Mouse (Mus musculus) gastrocnemius, adult 2 months (tissue): ENCODE data around the gene Kcp. TPM values are rescaled to one million over a fixed set of nuclear protein-coding genes. Genes with fewer than 3 reads are reported as not detected.

ENCODE experiments used
- DNase-seq: peaks from one replicate; pipeline ENCODE4 v3.0.0; 2022
- H3K27ac ChIP-seq: fragments of 200-600 bp; 2 replicates; pipeline ENCODE4 v1.8.1; 2022; ENCODE audit warnings: mild to moderate bottlenecking
- H3K4me3 ChIP-seq: fragments of 200-600 bp; 2 replicates; pipeline ENCODE4 v1.8.1; 2022; ENCODE audit warnings: mild to moderate bottlenecking, moderate library complexity
- CTCF ChIP-seq: fragments of 200-600 bp; IDR thresholded peaks from 2 replicates; pipeline ENCODE4 v1.8.1; 2022; ENCODE audit warnings: antibody characterized with exemption, mild to moderate bottlenecking, moderate library complexity
- intact Hi-C: fragments of 180-260 bp; cut with DNase I; formaldehyde crosslinking; loops from one replicate; pipeline ENCODE4 v1.15.1; 2025
- long read RNA-seq, 2 experiments: library from polyadenylated mRNA; stranded (forward); transcript quantifications; one replicate each; pipeline ENCODE4 v2.0.0; 2021
- total RNA-seq, 2 experiments: library from RNA; stranded (reverse); gene quantifications; 2 replicates each; pipeline ENCODE4 v1.2.3; 2021

Kcp gene
- 1 to 10 TPM; 3.8 to 4.0 TPM for total RNA-seq
- long read RNA-seq, experiment 1, full-length matches to known transcripts: 1 of 3 reads
- long read RNA-seq, experiment 1, partial matches to known transcripts: 1 of 3 reads
- long read RNA-seq, experiment 1, other reads (novel, unspliced or antisense): 1 of 3 reads
- long read RNA-seq, experiment 2, partial matches to known transcripts: 1 of 2 reads
- long read RNA-seq, experiment 2, other reads (novel, unspliced or antisense): 1 of 2 reads

DNA sequence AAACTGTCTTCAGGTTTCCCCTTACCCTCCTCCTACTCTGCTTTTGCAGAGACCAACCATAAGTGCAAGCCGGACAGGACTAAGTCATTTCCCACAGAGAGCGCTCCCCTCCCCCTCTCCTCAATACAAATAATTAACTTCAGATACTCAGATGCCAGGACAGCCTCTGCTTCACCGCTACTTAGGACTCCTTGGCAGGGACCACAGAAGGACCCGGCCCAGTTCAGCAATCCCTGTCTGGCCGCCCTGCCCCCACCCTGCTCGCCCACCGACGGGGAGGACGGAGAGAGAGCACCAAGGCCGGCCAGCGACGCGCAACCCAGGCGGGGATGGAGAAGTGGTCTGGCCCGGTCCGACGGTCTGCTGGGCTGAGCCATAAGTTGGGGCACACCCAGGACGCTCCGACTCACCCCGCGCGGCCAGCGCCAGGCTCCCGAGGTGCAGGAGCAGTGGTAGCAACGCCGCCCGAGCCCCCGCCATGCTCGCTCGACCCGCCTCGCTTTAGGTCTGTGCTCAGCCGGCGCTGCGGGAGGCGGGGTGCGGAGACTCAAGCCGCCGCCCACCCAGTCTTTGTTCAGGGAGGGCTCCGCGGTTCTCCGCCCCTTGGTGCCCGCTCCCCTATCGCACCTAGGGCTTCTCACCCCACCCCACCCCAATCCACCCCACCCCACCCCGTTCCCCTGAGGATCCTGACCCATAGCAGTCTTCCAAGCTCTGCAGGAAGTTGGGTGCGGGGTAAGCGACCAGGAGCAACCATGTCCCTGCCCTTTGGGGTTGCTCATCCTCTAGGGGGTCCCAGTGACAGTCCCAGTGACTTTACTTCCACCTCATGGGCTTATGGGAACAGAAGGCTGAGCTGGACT lies at the start of gene Kcp:
Gene Kcp (minus strand): TSS at position 506 of the 863 bp plus-strand sequence.
- DNase-seq: peak; percentile 55
- TF ChIP-seq CTCF: no peak
- H3K27ac ChIP-seq: peak within 1 kb of the TSS; percentile 54; the same call in 1 of the 2 replicates
- intact Hi-C loops: no loop called here
- peak within 1 kb of the TSS; percentile 72 for H3K4me3 ChIP-seq

DNA sequence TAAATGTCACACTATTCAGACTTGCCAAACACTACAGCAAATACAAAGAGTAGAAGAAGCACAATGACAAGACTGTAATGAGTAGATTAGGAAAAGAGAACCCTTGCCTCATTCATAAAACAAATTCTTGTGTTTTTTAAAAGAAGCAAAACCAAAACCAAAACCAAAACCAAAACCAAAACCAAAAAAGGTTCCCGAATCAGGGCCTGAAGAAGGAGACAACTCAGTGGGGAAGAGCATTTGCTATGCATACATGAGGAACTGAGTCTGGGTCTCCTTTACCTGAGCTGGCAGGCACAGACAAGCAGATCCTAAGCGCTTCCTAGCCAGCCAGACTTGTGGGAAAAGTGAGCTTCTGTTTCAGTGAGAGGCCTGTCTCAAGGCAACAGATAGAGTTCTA lies 49.4 kb upstream of the Kcp start:
- no peak for DNase-seq
- Histone ChIP-seq H3K27ac (no peak overlapping the region), H3K4me3 (no peak overlapping the region)
- no peak for TF ChIP-seq CTCF
- intact Hi-C loops: no loop called here

DNA sequence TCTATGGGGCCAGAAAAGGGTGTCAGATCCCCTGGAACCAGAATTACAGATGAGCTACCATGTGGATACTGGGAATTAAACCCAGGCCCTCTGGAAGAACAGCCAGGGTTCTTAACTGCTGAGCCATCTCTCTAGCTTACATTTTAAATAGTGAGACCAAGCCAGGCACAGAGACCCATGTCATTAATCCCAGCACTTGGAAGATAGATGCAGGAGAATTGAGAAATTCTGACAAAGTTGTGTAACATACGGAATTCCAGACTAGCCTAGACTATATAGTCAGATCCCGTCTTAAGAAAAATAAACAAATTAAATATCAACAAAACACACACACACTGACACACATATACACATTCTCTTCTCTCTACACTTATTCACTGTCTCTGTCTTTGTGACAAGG lies 44.8 kb upstream of the Kcp start:
- H3K27ac ChIP-seq: no peak overlapping the region

DNA sequence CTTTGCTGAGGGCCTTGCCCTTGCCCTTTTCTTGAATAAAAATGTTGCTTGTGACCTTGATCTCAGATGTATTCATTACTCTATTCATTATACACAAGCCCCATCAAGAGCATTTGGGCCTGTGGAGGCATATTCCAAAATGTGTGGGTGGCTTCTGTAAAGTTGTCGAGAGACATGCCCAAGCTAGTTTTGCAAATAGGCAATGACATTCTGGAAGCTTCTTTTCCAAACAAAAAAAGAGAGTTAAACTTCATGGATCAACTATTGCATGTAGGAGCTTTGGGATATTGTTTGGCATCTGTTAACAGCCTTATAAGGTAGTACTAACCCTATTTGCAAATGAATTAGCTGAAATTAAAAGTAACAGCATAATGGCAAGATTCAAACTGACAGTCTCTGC lies 40.3 kb upstream of the Kcp start:
- intact Hi-C loops: no loop called here
- no peak overlapping the region for H3K4me3 ChIP-seq
- no peak for DNase-seq
- no peak for TF ChIP-seq CTCF
- no peak overlapping the region for H3K27ac ChIP-seq

More for the DNA sequence above, 44.8 kb upstream of the Kcp start:
- no peak for DNase-seq
- H3K4me3 ChIP-seq: no peak overlapping the region
- intact Hi-C loops: no loop called here
- no peak for TF ChIP-seq CTCF

DNA sequence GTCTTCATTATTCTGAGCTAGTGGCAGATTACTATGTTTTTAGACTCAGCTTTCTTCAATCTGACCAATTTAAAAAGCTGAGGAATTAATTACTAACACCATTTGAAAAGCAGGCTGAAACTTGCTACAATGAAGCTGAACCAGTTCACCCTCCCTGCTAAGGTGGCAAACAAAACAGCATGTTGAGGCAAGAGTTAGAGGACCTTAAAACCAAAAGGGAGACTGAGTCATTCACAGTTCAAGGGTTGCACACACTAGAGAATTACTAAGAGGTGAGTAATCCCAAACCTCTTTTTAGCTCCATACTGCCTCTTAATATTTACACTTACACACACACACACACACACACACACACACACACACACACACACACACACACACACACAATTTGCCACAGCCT lies 39.8 kb upstream of the Kcp start:
- intact Hi-C loops: no loop called here
- no peak for TF ChIP-seq CTCF
- Histone ChIP-seq H3K27ac (no peak overlapping the region), H3K4me3 (no peak overlapping the region)
- DNase-seq: no peak

DNA sequence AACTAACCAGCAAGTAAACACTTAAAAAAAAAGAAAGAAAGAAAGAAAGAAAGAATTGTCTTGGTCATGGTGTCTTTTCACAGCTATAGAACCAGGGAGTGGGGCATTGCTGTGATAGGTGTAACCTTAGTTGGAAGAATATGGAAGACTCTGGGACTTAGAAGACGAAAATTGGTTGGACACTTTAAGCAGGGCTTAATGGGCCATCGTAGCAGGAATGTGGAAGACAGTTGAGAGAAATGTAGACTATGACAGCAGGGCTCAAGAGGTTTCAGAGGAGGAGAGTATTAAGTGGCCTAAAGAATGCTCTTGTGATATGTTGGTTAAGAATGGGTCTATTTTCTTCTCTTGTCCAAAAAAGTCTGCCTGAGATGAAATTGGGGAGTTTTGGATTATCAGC lies 37.9 kb upstream of the Kcp start:
- Histone ChIP-seq H3K27ac (no peak overlapping the region), H3K4me3 (no peak overlapping the region)
- no peak for DNase-seq
- intact Hi-C loops: no loop called here
- TF ChIP-seq CTCF: no peak

DNA sequence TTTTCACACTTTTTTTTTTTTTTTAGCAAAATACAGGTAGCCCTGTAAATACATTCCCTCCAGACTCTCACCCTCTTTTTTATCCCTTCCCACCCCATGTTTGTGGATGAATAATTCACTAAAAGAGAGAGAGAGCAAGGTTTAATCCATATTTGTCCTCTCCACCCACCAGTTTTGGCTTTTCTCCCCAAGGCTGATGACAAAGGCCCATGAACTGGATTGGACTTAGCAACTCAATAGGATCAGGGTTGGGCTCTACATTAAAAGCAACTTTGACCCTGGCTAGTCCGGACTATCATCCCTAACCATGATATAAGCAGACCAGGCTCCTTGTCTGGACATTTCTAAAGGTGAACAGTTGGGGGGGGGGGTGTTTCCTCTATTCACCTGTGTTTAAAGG lies 33.2 kb upstream of the Kcp start:
- Histone ChIP-seq H3K27ac (no peak overlapping the region), H3K4me3 (no peak overlapping the region)
- TF ChIP-seq CTCF: no peak
- intact Hi-C loops: no loop called here
- DNase-seq: no peak

DNA sequence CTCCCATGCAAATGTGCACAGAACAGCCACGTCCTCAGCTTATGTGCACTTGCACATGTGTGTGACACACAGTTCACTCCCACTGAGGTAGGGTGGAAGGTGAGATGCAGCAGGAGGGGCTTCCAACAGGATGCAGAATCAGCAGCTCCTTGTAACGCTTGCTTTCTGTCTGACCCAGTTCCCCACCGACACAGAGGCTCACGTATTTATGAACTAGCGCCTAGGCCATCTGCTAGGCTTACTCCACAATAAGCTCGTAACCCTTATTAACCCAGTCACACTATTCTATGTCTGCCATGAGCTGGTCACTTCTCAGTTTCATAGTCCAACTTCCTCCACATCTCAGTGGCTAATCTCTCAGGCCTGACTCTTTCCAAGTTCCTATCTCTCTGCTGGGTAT lies 32.5 kb upstream of the Kcp start:
- no peak for DNase-seq
- intact Hi-C loops: no loop called here
- H3K4me3 ChIP-seq: no peak overlapping the region
- H3K27ac ChIP-seq: no peak overlapping the region
- no peak for TF ChIP-seq CTCF

DNA sequence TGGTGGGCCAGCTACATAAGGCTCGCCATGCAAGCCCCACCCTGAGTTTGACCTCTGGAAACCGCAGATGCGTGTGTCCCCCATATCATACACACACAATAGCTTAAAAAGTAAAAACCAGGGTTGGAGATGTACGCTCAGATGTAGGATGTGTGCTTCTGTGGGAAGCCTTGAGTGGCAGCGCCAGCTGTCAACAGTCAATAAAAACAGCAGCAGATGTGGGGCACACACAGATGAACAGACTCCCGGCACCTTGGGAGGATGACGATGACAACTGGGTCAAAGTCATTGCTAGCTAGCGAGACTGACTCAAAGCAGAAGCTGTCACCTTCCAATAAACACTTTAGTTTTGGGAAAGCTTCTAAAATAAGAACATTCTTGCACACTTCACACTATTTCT lies 31.8 kb upstream of the Kcp start:
- Histone ChIP-seq H3K4me3 (no peak overlapping the region), H3K27ac (no peak overlapping the region)
- no peak for DNase-seq
- intact Hi-C loops: no loop called here
- no peak for TF ChIP-seq CTCF

DNA sequence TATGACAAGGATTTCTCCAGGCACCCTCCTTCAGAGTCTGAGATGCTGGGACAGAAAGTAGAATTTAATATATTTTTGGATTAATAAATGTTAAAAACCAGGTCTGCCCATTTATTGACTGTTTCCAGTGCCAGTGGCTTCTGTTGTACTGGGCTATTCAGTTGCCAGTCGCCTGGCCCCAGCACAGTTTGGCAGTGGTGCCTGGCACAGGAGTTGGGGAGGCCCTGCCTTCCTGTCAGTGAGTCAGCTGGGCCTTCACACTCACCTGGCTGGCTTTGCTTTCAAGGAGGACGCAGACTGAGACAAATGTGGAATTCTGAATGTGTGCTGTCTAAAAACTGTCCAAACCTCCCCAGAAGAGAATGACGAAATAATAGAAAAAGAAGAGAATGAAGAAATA lies 29.5 kb upstream of the Kcp start:
- Histone ChIP-seq H3K27ac (no peak overlapping the region), H3K4me3 (no peak overlapping the region)
- TF ChIP-seq CTCF: no peak
- intact Hi-C loops: no loop called here
- DNase-seq: peak; percentile 40

DNA sequence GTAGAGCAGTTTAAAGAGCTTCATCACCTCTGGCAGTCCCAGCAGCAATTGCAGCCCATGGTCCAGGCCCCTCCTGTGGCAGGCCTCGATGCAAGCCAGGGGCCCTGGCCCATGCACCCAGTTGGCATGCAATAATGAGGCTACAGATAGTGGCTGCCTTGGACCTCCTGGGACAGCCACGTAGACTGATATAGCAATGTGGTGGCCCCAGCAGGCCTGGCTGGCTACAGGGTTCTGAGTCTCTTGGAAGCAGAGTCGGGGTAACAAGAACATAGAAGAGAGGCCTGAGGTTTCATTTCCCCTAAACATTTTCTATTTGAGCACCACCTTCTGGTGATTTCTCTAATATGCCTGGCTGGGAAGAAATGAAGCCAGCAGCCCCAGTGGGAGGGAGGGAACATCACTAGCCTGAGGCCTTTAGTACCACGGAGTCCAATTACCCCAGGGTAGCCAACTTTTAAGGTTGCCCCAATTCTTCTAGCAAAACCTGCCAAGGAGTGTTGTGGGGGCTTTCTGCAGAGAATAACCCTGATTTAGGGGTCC lies 29.0 kb upstream of the Kcp start:
- intact Hi-C loops: no loop called here
- Histone ChIP-seq H3K27ac (0 out of 2 replicates have a peak overlapping the region, but pooled peaks have one; percentile 32), H3K4me3 (peak overlapping the region; percentile 28)
- DNase-seq: peak; percentile 46
- peak; percentile 49 for TF ChIP-seq CTCF

DNA sequence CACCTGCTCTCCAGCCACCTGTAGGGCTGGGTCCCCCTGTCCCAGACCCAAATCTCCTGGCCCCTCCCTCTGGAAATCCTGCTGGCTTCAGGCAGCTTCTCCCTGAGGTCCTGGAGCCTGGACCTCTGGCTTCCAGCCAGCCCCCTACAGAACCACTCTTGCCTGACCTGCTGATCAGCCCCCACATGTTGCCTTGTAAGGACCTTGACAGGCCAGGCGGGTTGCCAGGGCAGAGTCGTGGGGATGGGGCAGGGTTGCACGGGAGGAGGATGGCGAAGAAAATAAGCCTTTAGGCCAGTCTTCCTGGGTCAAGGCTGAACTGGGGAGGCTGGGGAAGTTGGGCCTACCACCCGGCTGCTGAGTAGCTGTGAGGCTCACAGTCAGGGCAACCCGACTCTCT lies 27.6 kb upstream of the Kcp start:
- intact Hi-C loops: no loop called here
- Histone ChIP-seq H3K4me3 (no peak overlapping the region), H3K27ac (no peak overlapping the region)
- TF ChIP-seq CTCF: no peak
- DNase-seq: no peak

DNA sequence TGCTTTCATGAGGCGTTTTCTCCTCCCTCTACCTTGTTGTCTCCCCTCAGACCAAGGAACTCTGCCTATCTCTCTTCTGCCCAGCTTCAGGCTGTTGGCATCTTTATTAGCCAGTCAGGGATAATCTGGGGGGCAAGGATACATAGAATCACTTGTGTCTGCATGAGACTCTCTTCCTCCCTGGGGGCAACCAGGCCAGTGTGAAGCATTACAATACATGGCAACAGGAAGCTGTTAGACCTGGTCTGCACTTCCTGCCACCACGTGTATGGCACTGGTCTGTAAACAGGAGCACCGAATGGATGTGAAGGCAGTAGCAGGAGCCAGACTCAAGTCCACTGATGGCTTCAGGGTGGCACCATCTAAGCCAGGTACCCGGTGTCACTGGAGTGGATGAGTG lies 22.3 kb upstream of the Kcp start:
- intact Hi-C loops: no loop called here
- H3K4me3 ChIP-seq: no peak overlapping the region
- no peak overlapping the region for H3K27ac ChIP-seq
- DNase-seq: no peak
- no peak for TF ChIP-seq CTCF
